ENCODE assay signal across 28 mouse cellular contexts in genomic region chr15:82086131-82086530, GRCm38 (mm10). TPM values are rescaled to one million over a fixed set of nuclear protein-coding genes. Genes with fewer than 3 reads are reported as not detected.
A peak's percentile ranks its signal among the peaks of the same experiment; 100 is the strongest.
DNase-seq lines count a peak whose midpoint lies in the region.
"Had no signal": no experiment of that assay in that cellular context is flagged by ENCODE, and none has a peak within 500 bp of the region (broad histone marks: within the 10 kb centered on the region; RNA-seq: fewer than 3 reads in every experiment).

No protein-coding gene starts in this region.

- peak; percentile 45 to 70 for DNase-seq in frontal cortex, adult 2 months (ENCODE audit: extremely low spot score in 1 of 2, low spot score in 1 of 2)
- DNase-seq in frontal cortex, postnatal 25 days (ENCODE audit: low spot score in 2 of 2), result no peak
- peak; percentile 50 to 52 for DNase-seq in left cerebral cortex, postnatal 36 days (ENCODE audit: low spot score in 2 of 2)
- DNase-seq in left cerebral cortex, postnatal 4 days, result no peak
- peak; percentile 65 for DNase-seq in 3T3-L1 (ENCODE audit: low read depth, low spot score)
- peak; percentile 34 to 51 for DNase-seq in adrenal gland, postnatal 36 days
- no peak for DNase-seq in thymus, postnatal 10 days (ENCODE audit: low spot score in 2 of 2)
- no peak for DNase-seq in cerebellum, postnatal 4 days (ENCODE audit: low spot score in 2 of 2)
- DNase-seq: cerebellum, adult 9-11 months; forebrain, postnatal 0 days; heart, postnatal 14 days; kidney, adult 2 months; kidney, postnatal 14 days; thymus, postnatal 25 days had no signal

- intact Hi-C loops in left cerebral cortex, postnatal 36 days (cut with DNase I), result loop anchor here (5.0 kb wide), 1 partner anchor 51 kb away; no protein-coding TSS in a partner anchor
- intact Hi-C loops in left cerebral cortex, postnatal 4 days (cut with DNase I), result no loop called here

RNA-seq across cellular contexts. Expression of gene Mei1, which starts 16.3 kb away (rescaled TPM):
- polyA plus RNA-seq in frontal cortex, adult 2 months (2012; rRNA removed), result 3.8 and 4.1 TPM in 2 replicates
- 1 to 10 TPM; 3.4 to 3.6 TPM for total RNA-seq in left cerebral cortex, postnatal 36 days (2021)
- under 1 TPM in 1 of 2 experiments, not detected in 1; 0.10 TPM for total RNA-seq in left cerebral cortex, postnatal 4 days (2021)
- total RNA-seq in adrenal gland, postnatal 36 days (2021), result 1 to 10 TPM in 1 of 2 experiments, under 1 TPM in 1; 0.76 to 3.7 TPM
- total RNA-seq: heart, postnatal 14 days; monocyte, adult 5-6 weeks had no signal
- polyA plus RNA-seq: heart, embryonic 12.5 days; kidney, adult 2 months; liver, embryonic 14.5 days; macrophage had no signal

RNA-seq across cellular contexts. Expression of gene 4930407I10Rik, which starts 27.2 kb away (rescaled TPM):
- not detected in 2 replicates for polyA plus RNA-seq in frontal cortex, adult 2 months (2012; rRNA removed)
- not detected for total RNA-seq in left cerebral cortex, postnatal 36 days (2021)
- not detected for total RNA-seq in left cerebral cortex, postnatal 4 days (2021)
- total RNA-seq in adrenal gland, postnatal 36 days (2021), result not detected
- total RNA-seq: forebrain, postnatal 0 days; gastrocnemius, postnatal 4 days; heart, postnatal 14 days; layer of hippocampus, adult 8-10 months; monocyte, adult 5-6 weeks had no signal
- polyA plus RNA-seq: embryonic facial prominence, embryonic 15.5 days; forebrain, embryonic 10.5 days; forebrain, postnatal 0 days; heart, embryonic 12.5 days; hindbrain, embryonic 13.5 days; inflammation-experienced regulatory T-cells, adult 6 months; liver, embryonic 14.5 days; lung, embryonic 15.5 days; macrophage; midbrain, embryonic 10.5 days; neural tube, embryonic 11.5 days; stomach, embryonic 16.5 days had no signal

RNA-seq across cellular contexts. Expression of gene Snu13, which starts 38.7 kb away (rescaled TPM):
- polyA plus RNA-seq in frontal cortex, adult 2 months (2012; rRNA removed), result 132 and 144 TPM in 2 replicates
- total RNA-seq in left cerebral cortex, postnatal 36 days (2021), result 100 to 1,000 TPM; 102 to 107 TPM
- total RNA-seq in left cerebral cortex, postnatal 4 days (2021), result 100 to 1,000 TPM; 123 to 130 TPM
- total RNA-seq in adrenal gland, postnatal 36 days (2021), result 10 to 100 TPM; 88.7 to 94.1 TPM

RNA-seq across cellular contexts. Expression of gene Ccdc134, which starts 41.6 kb away (rescaled TPM):
- 23.1 TPM in 2 replicates for polyA plus RNA-seq in frontal cortex, adult 2 months (2012; rRNA removed)
- 10 to 100 TPM in 1 of 2 experiments, 1 to 10 TPM in 1; 9.5 to 14.2 TPM for total RNA-seq in left cerebral cortex, postnatal 36 days (2021)
- total RNA-seq in left cerebral cortex, postnatal 4 days (2021), result 10 to 100 TPM; 11.3 to 12.4 TPM
- 10 to 100 TPM in 1 of 2 experiments, 1 to 10 TPM in 1; 6.7 to 11.3 TPM for total RNA-seq in adrenal gland, postnatal 36 days (2021)

RNA-seq across cellular contexts. Expression of gene Desi1, which starts 52.5 kb away (rescaled TPM):
- 112 and 120 TPM in 2 replicates for polyA plus RNA-seq in frontal cortex, adult 2 months (2012; rRNA removed)
- 100 to 1,000 TPM; 103 to 118 TPM for total RNA-seq in left cerebral cortex, postnatal 36 days (2021)
- total RNA-seq in left cerebral cortex, postnatal 4 days (2021), result 10 to 100 TPM; 64.8 to 72.7 TPM
- total RNA-seq in adrenal gland, postnatal 36 days (2021), result 100 to 1,000 TPM in 1 of 2 experiments, 10 to 100 TPM in 1; 54.2 to 105 TPM

Comparison
In these comparisons a context has a peak if more than half of its experiments do, and no peak if none do; other contexts are left out.
1. DNase-seq: peak in frontal cortex, adult 2 months (2 of 2), left cerebral cortex, postnatal 36 days (2 of 2), 3T3-L1 (single experiment) and adrenal gland, postnatal 36 days (2 of 2); none in frontal cortex, postnatal 25 days (0 of 2), left cerebral cortex, postnatal 4 days (single experiment), thymus, postnatal 10 days (0 of 2) and cerebellum, postnatal 4 days (0 of 2).